Mouse (Mus musculus) midbrain, embryonic 10.5 days (tissue): Measurements from ENCODE around the gene Anks4b. TPM values are rescaled to one million over a fixed set of nuclear protein-coding genes. Genes with fewer than 3 reads are reported as not detected.

Experiments
- DNase-seq: peaks from one replicate; pipeline ENCODE4 v3.0.0-alpha.2; 2017; ENCODE audit warnings: low spot score
- H3K27ac ChIP-seq: fragments of 300-500 bp; sonication (generic); replicated peaks from 2 replicates; pipeline ENCODE4 v1.5.1; 2016; ENCODE audit warnings: mild to moderate bottlenecking
- H3K27me3 ChIP-seq: fragments of 300-500 bp; sonication (generic); 2 replicates; pipeline ENCODE4 v1.6.1; 2016; ENCODE audit warnings: low read depth, mild to moderate bottlenecking; ENCODE audit not compliant: poor library complexity, severe bottlenecking
- H3K36me3 ChIP-seq: fragments of 300-500 bp; sonication (generic); 2 replicates; pipeline ENCODE4 v1.6.1; 2016; ENCODE audit warnings: mild to moderate bottlenecking, moderate library complexity
- H3K4me1 ChIP-seq: fragments of 300-500 bp; sonication (generic); 2 replicates; pipeline ENCODE4 v1.6.1; 2016
- H3K4me3 ChIP-seq: fragments of 300-500 bp; sonication (generic); 2 replicates; pipeline ENCODE4 v1.5.1; 2016; ENCODE audit warnings: mild to moderate bottlenecking, moderate library complexity
- H3K9me3 ChIP-seq: fragments of 300-500 bp; sonication (generic); replicated peaks from 2 replicates; pipeline ENCODE4 v1.6.1; 2016; ENCODE audit warnings: mild to moderate bottlenecking
- WGBS: fragments of 180-500 bp; shearing (Covaris S2); methylation state at CpG from one replicate; pipeline ENCODE4 v1.1.7; 2016; 5-methylcytosine and 5-hydroxymethylcytosine counted together
- polyA plus RNA-seq: library from polyadenylated mRNA; unstranded; fragments of >200 nt; fragmentation: Nextera tagmentation; extraction: Ambion mirVana; gene quantifications from 2 replicates; pipeline ENCODE4 v1.2.1, GENCODE M21; 2016

The Anks4b gene
- polyA plus RNA-seq, 1 experiment from 2014 or later = not detected

- 88% methylated on average over 11 of the region's 11 CpGs for WGBS
Observed at GRCm38 (mm10) chr7:120163581-120164251, 9.9 kb upstream of the Anks4b start.

DNA sequence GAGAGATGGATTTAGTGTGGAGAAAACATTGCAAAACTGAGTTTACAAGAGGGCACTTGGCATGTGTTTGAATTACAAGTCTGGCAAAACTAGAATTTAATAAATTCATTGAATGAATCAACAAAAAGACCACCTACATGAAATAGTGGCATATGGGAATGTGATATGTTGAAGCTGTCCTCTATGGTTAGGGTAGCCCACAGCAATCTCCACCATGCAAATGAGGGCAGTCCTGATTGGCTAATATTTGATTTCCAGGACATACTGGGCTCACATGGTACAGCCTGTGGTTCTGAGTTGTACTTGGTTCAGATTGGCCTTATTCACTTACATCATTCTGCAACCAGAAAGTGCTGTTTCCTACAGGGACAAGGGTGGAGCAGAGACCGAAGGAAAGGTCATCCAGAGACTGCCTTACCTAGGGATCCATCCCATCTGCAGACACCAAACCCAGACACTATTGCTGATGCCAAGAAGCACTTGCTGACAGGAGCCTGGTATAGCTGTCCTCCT lies 1.4 kb upstream of the Anks4b start:
- no peak for DNase-seq
- 79% methylated on average over 1 of the region's 1 CpGs for WGBS
- H3K9me3 ChIP-seq = no peaks in the 10 kb centered on the region
- H3K27me3 ChIP-seq = no peaks in the 10 kb centered on the region
- H3K4me3 ChIP-seq = no peak overlapping the region
- no peaks in the 10 kb centered on the region for H3K4me1 ChIP-seq
- H3K36me3 ChIP-seq = no peaks in the 10 kb centered on the region
- H3K27ac ChIP-seq = no peak overlapping the region

More at GRCm38 (mm10) chr7:120163581-120164251, 9.9 kb upstream of the Anks4b start:
- peaks cover 7% of the 10 kb centered on the region; the same call in 1 of the 2 replicates for H3K27me3 ChIP-seq
- no peak overlapping the region for H3K27ac ChIP-seq
- no peaks in the 10 kb centered on the region for H3K9me3 ChIP-seq
- no peaks in the 10 kb centered on the region for H3K4me1 ChIP-seq
- H3K4me3 ChIP-seq = no peak overlapping the region
- H3K36me3 ChIP-seq = no peaks in the 10 kb centered on the region
- no peak for DNase-seq

DNA sequence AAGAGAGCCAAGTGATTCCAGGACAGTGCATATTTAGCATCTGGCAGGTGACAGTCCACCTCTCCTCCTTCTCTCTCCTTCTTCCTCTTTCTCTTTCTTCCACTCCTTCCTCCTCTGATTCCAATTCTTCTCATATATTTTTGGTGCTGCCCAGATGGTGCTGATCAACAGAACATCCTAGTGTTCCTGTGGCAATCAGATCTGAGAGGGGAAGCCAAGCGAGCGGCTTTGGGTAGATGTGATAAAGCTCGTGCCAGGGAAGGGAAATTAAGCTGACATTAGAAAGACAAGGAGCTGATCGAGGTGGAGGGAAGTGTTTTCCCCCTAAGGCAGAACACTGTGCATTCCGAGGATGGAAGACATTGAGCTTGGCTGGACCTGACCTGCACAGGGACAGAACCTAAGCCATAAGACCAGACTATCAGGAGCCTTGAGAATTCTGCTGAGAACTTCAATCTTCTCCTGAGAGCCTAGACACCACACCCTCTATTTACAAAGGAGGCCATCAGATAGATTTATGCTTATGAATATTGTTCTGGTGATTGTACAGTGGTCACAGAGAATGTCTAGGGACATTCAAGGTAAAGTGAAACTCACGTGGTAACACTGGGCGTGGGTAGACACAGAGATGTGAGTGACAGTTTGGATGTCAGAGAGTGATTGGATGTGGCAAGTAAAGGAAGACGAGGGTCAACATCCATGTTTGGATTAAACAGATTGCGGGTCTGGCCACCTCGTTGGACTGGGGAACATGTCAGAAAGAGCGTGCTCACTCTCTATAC lies 1.3 kb downstream of the Anks4b start:
- H3K27ac ChIP-seq = no peak overlapping the region
- 84% methylated on average over 11 of the region's 11 CpGs for WGBS
- no peak overlapping the region for H3K4me3 ChIP-seq
- H3K36me3 ChIP-seq = no peaks in the 10 kb centered on the region
- DNase-seq = no peak
- H3K4me1 ChIP-seq = no peaks in the 10 kb centered on the region
- no peaks in the 10 kb centered on the region for H3K27me3 ChIP-seq
- H3K9me3 ChIP-seq = no peaks in the 10 kb centered on the region

GRCm38 (mm10) chr7:120177611-120178010 lies 4.0 kb downstream of the Anks4b start:
- Histone ChIP-seq H3K4me1 (no peaks in the 10 kb centered on the region), H3K27ac (no peak overlapping the region), H3K27me3 (no peaks in the 10 kb centered on the region), H3K9me3 (no peaks in the 10 kb centered on the region), H3K36me3 (no peaks in the 10 kb centered on the region), H3K4me3 (no peak overlapping the region)
- no peak for DNase-seq
- 89% methylated on average over 3 of the region's 3 CpGs for whole genome bisulfite sequencing

DNA sequence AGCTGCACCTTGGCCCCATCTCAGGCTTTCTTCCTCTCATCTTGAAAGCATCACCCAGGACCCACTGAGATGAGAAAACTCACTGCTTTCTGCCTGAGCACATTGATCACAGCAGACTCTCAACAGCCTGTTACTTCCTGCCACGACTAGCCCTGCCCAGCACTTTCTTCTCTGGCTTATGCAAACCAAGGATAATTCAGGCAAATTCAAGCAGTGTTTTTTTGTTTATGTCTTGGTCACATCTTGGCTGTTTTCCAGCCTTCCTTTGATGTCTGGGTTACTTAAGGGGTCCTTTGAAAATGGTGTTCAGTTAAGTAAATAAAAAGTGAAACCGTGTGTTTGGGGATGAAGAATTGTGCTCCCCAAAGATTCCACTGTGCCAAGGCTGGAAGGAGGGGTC lies 5.3 kb downstream of the Anks4b start:
- no peak overlapping the region for H3K4me3 ChIP-seq
- DNase-seq = no peak
- H3K9me3 ChIP-seq = no peaks in the 10 kb centered on the region
- H3K4me1 ChIP-seq = no peaks in the 10 kb centered on the region
- whole genome bisulfite sequencing = 44% methylated on average over 2 of the region's 2 CpGs
- no peaks in the 10 kb centered on the region for H3K36me3 ChIP-seq
- H3K27ac ChIP-seq = no peak overlapping the region
- H3K27me3 ChIP-seq = no peaks in the 10 kb centered on the region

GRCm38 (mm10) chr7:120180547-120180946 lies 6.9 kb downstream of the Anks4b start:
- Histone ChIP-seq H3K9me3 (no peaks in the 10 kb centered on the region), H3K36me3 (no peaks in the 10 kb centered on the region), H3K4me3 (no peak overlapping the region), H3K27me3 (no peaks in the 10 kb centered on the region), H3K4me1 (no peaks in the 10 kb centered on the region), H3K27ac (no peak overlapping the region)
- 86% methylated on average over 5 of the region's 5 CpGs for WGBS
- DNase-seq = no peak

DNA sequence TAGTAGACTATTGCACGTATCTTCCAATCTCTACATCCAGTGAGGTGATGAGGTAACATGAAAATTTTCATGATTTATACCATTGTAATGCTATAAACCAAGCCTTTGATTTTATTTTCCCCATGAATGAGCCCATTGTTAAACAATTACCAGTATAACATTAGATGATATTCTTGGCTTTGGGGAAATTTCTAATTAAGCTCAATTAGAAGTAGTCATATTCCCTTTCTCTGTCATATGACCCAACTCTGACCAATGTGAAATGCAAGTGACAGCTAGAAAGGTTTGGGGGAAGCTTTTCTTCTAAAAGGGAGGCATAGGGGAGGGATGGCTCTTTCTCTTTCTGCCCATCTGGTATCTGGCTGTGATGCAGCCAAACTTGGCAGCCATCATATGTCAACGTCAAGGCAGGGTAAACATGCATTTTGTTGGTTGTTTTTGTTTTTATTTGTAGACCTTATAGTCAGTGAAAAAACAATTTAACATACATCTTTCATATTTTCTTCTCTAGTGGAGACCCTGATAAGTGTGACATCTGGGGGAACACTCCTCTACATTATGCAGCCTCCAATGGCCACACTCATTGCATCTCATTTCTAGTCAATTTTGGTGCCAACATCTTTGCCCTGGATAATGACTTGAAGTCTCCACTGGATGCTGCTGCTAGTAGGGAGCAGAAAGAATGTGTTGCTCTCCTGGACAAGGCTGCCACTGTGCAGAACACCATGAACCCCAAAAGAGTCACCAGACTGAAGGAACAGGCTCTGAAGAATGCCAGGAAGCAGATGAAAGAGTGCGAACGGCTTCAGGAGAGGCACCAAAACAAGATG lies 8.0 kb downstream of the Anks4b start:
- Histone ChIP-seq H3K27me3 (no peaks in the 10 kb centered on the region), H3K36me3 (no peaks in the 10 kb centered on the region), H3K4me1 (no peaks in the 10 kb centered on the region), H3K4me3 (no peak overlapping the region), H3K9me3 (no peaks in the 10 kb centered on the region), H3K27ac (no peak overlapping the region)
- DNase-seq = no peak
- 88% methylated on average over 4 of the region's 4 CpGs for WGBS

GRCm38 (mm10) chr7:120182891-120183290 lies 9.2 kb downstream of the Anks4b start:
- Histone ChIP-seq H3K9me3 (no peaks in the 10 kb centered on the region), H3K27ac (no peak overlapping the region), H3K36me3 (no peaks in the 10 kb centered on the region), H3K4me3 (no peak overlapping the region), H3K4me1 (no peaks in the 10 kb centered on the region), H3K27me3 (no peaks in the 10 kb centered on the region)
- no peak for DNase-seq

GRCm38 (mm10) chr7:120188946-120189345 lies 15.3 kb downstream of the Anks4b start:
- Histone ChIP-seq H3K27ac (no peak overlapping the region), H3K36me3 (no peaks in the 10 kb centered on the region), H3K4me1 (no peaks in the 10 kb centered on the region), H3K9me3 (no peaks in the 10 kb centered on the region), H3K27me3 (no peaks in the 10 kb centered on the region), H3K4me3 (no peak overlapping the region)
- WGBS = 92% methylated on average over 5 of the region's 5 CpGs
- no peak for DNase-seq

- no peak for DNase-seq
- no peaks in the 10 kb centered on the region for H3K27me3 ChIP-seq
- no peaks in the 10 kb centered on the region for H3K4me1 ChIP-seq
- H3K36me3 ChIP-seq = no peaks in the 10 kb centered on the region
- WGBS = 89% methylated on average over 8 of the region's 8 CpGs
- no peaks in the 10 kb centered on the region for H3K9me3 ChIP-seq
- H3K27ac ChIP-seq = no peak overlapping the region
- no peak overlapping the region for H3K4me3 ChIP-seq
Observed at GRCm38 (mm10) chr7:120189369-120190149, 15.9 kb downstream of the Anks4b start.

DNA sequence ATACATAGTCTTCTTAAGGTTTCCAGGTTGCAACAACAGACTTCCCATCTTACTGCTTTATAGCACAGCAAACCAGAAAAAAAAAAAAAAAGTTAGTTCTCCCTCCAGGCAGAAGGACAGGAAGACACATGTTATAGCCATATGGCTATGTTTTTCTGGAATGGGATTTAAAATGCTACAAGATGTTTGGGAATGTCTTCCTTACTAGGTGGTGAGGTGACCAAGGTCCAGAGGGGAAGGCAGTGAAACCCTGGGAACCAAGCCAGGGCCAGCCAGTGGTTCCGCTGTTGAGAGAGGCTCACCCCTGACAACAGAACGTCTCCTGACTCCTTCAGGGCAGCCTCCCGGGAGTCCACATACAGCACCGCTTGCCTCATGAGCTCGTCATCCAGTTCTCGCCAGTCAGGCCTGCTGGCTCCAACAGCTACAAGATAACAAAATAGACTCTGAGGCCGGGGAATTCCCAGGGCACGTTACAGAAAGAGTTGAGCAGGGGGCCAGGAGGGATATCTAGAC lies 16.6 kb downstream of the Anks4b start:
- Histone ChIP-seq H3K9me3 (no peaks in the 10 kb centered on the region), H3K36me3 (no peaks in the 10 kb centered on the region), H3K4me1 (0 out of 2 replicates have a peak, but pooled peaks cover 3% of the 10 kb centered on the region), H3K27me3 (no peaks in the 10 kb centered on the region), H3K27ac (no peak overlapping the region), H3K4me3 (no peak overlapping the region)
- DNase-seq = no peak
- 71% methylated on average over 8 of the region's 8 CpGs for WGBS

- H3K9me3 ChIP-seq = no peaks in the 10 kb centered on the region
- H3K4me3 ChIP-seq = no peak overlapping the region
- H3K27me3 ChIP-seq = no peaks in the 10 kb centered on the region
- H3K27ac ChIP-seq = no peak overlapping the region
- 66% methylated on average over 3 of the region's 3 CpGs for WGBS
- no peaks in the 10 kb centered on the region for H3K36me3 ChIP-seq
- 0 out of 2 replicates have a peak, but pooled peaks cover 5% of the 10 kb centered on the region for H3K4me1 ChIP-seq
- no peak for DNase-seq
Observed at GRCm38 (mm10) chr7:120192207-120192606, 18.5 kb downstream of the Anks4b start.
